Mouse (Mus musculus): ENCODE data around the gene Exo1.

DNA sequence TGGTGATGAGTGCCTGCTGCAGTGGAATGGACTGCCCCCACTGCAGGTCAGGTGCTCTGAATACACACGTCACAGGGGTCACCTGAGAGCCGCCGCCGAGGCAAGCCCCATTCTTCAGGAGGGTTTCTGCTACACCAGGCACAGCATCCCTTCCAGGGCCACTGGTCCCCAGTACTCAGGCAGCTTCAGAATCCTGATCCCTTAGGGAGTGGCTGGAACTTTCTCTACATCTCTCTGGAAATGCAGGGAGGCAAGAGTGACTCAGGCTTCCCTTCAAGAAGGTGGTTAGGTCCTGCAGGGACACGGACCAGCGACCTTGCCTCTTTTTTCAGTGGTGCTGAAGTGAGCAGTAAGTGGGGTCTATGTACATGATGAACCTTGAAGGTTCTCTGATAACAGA is 12.9 kb downstream of the Exo1 start:
- TF ChIP-seq CHD2 (IDR thresholded peaks at IDR 0.05; ENCODE audit: low read depth, low read length) (no peak), ZC3H11A (IDR thresholded peaks at IDR 0.05; ENCODE audit: borderline replicate concordance, low read depth, low read length) (no peak), ZNF384 (IDR thresholded peaks at IDR 0.05; ENCODE audit: low read depth, low read length) (no peak), HCFC1 (IDR thresholded peaks at IDR 0.05; ENCODE audit: borderline replicate concordance, insufficient read depth, low read length) (no peak), MAFK (IDR thresholded peaks at IDR 0.05; ENCODE audit: insufficient read depth, low read depth, low read length) (no peak)
